Mouse (Mus musculus) MEL (cell line): ENCODE results near the gene Rinl.
A peak's percentile ranks its signal among the peaks of the same experiment; 100 is the strongest.

ENCODE experiments used
- CTCF ChIP-seq, 3 experiments: IDR thresholded peaks in 2 of 3; conservative IDR thresholded peaks in 1 of 3; 2 replicates each; pipeline ENCODE4 v1.5.1; 2011 to 2012; ENCODE audit warnings: low read length in 3 of 3, low read depth in 2 of 3, mild to moderate bottlenecking in 2 of 3, improper control_type of control experiment in 1 of 3, inconsistent platforms in 1 of 3, mixed read lengths in 1 of 3, moderate library complexity in 1 of 3; ENCODE audit not compliant: control insufficient read depth in 1 of 3, insufficient read depth in 1 of 3, poor library complexity in 1 of 3, severe bottlenecking in 1 of 3
- EP300 ChIP-seq, 2 experiments: IDR thresholded peaks; 2 replicates each; pipeline ENCODE4 v1.6.1; 2011; ENCODE audit warnings: improper control_type of control experiment in 2 of 2, low read length in 2 of 2, low read depth in 1 of 2, mild to moderate bottlenecking in 1 of 2
- GATA1 ChIP-seq: IDR thresholded peaks from 2 replicates; pipeline ENCODE4 v1.6.1; 2011; ENCODE audit warnings: low read depth, low read length, improper control_type of control experiment
- POLR2A ChIP-seq, 2 experiments: IDR thresholded peaks; 2 replicates each; pipeline ENCODE4 v1.6.1; 2011 to 2012; ENCODE audit warnings: low read length in 2 of 2, mild to moderate bottlenecking in 2 of 2, control low read depth in 1 of 2, improper control_type of control experiment in 1 of 2, low read depth in 1 of 2, moderate library complexity in 1 of 2; ENCODE audit not compliant: control insufficient read depth in 1 of 2, insufficient read depth in 1 of 2, poor library complexity in 1 of 2
- POLR2AphosphoS2 ChIP-seq: IDR thresholded peaks from 2 replicates; pipeline ENCODE4 v1.6.1; 2011; ENCODE audit warnings: low read length, improper control_type of control experiment
- UBTF ChIP-seq: IDR thresholded peaks from 2 replicates; pipeline ENCODE4 v1.6.1; 2012; ENCODE audit warnings: low read depth, mild to moderate bottlenecking, inconsistent platforms, low read length, improper control_type of control experiment, moderate library complexity, borderline replicate concordance; ENCODE audit not compliant: insufficient read depth
- ZNF384 ChIP-seq: IDR thresholded peaks from 2 replicates; pipeline ENCODE4 v1.6.1; 2012; ENCODE audit warnings: low read depth, mild to moderate bottlenecking, inconsistent platforms, low read length, improper control_type of control experiment

DNA sequence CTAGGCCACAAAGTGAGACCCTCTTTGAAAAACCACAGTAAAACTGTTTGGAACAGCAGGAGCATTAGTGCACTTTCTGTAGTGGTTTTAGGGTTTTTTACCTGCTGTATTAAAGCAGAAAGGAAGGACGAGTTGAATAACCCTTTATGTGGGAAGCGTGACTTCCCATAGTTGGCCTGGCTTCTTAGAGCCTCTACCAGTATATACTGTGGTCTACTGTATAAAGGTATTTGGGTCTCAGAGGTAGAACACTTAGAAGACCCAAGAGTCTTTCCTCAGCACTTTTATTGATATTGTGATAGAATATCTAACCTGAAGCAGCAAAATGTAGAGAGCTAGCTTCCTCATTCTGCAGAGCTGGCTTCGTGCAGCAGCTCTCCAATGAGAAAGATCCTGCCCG lies 30.8 kb downstream of the Rinl start:
- TF ChIP-seq POLR2AphosphoS2 (peak; percentile 66; the same call in 1 of the 2 replicates), CTCF (IDR thresholded peaks at IDR 0.05 in 2 of 3, conservative IDR thresholded peaks at IDR 0.05 in 1 of 3; ENCODE audit: control insufficient read depth in 1 of 3, insufficient read depth in 1 of 3, low read depth in 2 of 3, low read length in 3 of 3, poor library complexity in 1 of 3, severe bottlenecking in 1 of 3) (no peak), POLR2A (IDR thresholded peaks at IDR 0.05; ENCODE audit: control insufficient read depth in 1 of 2, insufficient read depth in 1 of 2, low read depth in 1 of 2, low read length in 2 of 2, poor library complexity in 1 of 2) (0 out of 4 replicates have a peak, but pooled peaks of 1 of the 2 experiments have one; percentile 11), ZNF384 (no peak), EP300 (IDR thresholded peaks at IDR 0.05; ENCODE audit: low read depth in 1 of 2, low read length in 2 of 2) (no peak; a peak in 1 of 4 replicates), UBTF (no peak), GATA1 (no peak)
